Mouse (Mus musculus) adrenal gland, adult 18-20 months (tissue): ENCODE data around the gene Vstm5. TPM values are rescaled to one million over a fixed set of nuclear protein-coding genes. Genes with fewer than 3 reads are reported as not detected.
"Not testable (repeated sequence)": the region's sequence is repeated elsewhere in the genome, so short reads cannot be mapped to it uniquely, and the experiment has no call there.

Experiments
- DNase-seq, 2 experiments: peaks; one replicate each; pipeline ENCODE4 v3.0.0; 2021 to 2022; ENCODE audit warnings: low spot score in 2 of 2
- total RNA-seq, 2 experiments: library from RNA; stranded (reverse); gene quantifications; 1 replicate in 1 of 2; 2 replicates in 1 of 2; pipeline ENCODE4 v1.2.3; 2021

Vstm5 gene
- total RNA-seq, 2 experiments from 2014 or later = 0.63 to 0.74 TPM

GRCm38 (mm10) chr9:15256214-15256613 is 17.4 kb downstream of the Vstm5 start:
- no peak for DNase-seq

GRCm38 (mm10) chr9:15261980-15262379 is 23.1 kb downstream of the Vstm5 start:
- DNase-seq = no peak

DNA sequence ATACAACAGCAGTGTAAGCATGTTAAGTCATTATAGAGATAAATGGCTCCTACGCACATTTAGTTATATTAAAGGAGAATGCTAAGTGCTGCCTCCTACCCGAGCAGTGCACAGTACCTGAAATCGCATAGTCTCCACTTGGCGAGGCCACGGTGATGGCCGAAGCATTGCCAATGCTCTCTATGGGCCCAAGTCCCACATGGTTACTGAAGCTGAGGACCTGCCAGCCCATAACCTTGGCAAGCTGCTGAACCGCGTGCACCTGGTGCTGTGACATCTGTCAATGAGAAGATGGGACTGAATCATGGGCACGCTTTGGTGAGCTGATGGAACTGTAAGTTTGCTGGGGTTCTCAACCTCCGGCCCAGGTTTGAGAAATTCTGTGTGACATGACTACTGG is 24.6 kb downstream of the Vstm5 start:
- no peak for DNase-seq

DNA sequence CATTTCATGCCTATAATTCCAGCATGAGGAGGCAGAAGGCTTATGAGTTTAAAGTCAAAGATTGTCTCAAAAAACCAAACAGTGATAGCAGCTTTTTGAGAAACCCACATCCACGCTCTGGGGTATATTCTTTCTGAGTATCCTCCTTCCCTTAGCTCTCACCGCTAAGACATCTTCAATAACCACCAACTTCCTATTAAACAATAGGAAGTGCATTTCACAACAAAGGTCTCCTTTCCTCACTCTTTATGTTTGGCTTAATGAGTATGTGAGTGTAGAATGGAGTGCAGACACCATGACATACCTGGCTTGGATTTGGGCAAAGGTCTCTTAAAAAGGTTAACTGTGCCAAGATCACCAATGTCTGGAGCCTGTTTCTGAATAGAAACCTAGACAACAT is 35.1 kb downstream of the Vstm5 start:
- no peak for DNase-seq

GRCm38 (mm10) chr9:15276855-15277254 is 38.0 kb downstream of the Vstm5 start:
- DNase-seq = no peak

DNA sequence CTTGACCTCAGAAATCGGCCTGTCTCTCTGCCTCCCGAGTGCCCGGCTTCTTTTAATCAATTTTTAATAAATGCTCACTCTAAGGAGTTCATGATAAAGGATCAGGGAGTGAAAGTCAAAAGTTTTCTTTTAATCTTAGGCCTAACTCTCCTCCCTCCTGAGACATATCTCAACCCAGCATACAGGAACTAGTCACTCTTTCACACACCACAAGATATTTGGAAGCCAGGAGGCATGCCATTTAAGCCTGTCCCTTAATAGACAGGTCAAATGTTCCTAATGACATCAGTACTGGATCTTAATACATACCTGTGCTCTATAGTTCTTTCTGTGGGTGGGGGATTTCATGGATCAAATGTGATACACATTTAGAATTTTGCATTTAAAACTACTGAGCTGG is 39.5 kb downstream of the Vstm5 start:
- no peak for DNase-seq

DNA sequence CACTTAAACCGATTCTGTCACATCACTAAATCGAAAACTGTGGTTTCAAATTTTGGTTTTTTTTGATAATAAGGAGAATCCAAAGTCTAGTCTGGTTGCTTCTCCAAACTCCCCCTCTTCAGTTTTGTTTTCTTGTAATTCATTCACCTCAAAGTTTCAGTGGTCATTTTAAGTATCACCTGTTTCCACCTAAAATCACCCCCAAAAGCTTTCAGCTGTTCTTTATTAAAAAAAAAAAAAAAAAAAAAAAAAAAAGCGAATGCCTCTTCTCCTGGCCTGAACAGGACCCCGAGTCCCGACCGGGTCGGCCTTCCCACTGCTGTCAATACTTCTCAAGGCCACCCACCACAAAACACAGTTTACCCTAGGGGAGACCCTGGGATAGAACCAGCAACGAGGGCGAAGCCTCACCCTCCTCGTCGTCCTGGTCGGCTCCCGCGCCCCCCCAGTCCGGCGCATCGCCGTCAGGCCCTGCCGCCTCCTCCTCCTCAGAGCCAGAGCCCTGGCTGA is 40.3 kb downstream of the Vstm5 start:
- no peak for DNase-seq

DNA sequence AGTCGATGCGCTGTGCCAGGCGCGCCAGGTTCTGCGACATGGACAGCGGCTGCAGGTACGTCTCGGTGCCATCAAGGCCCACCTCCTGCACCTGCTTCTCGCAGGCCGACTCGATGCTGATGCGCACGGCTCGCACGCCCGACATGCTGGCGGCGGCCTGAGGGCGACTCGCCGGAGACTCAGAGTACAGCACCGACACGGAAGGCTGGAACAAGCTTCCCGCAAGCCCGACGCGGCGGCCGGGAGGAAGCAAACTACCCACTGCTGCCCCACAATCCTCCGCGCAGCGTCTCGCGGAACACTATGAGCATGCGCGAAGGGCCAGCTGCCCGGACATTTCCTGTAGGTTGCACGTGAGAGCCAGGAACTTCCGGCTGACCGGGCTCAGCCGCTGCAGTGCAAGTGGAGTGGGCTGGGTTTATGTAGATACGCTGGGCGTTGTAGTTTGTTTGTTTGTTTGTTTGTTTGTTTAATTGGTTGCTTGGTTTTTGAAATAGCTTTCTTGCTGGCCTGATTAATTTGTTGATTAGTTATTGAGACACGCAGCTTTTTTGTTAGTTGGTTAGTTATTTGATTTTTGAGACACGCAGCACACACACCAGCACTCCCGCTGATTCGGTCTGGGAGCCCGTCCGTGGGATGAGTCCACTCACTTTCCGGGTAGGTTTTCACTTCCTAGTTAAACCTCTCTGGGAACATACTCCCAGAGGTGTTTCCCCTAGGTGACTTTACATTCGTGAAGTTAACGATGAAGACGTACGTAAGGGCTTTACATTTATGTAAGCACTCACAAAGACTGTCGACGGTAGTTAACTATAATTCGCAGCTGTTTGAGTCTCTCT is 41.0 kb downstream of the Vstm5 start, which contains the start of gene Med17:
Gene Med17, minus strand, starts transcription at position 283 of the 842 bp plus-strand sequence.
- peak; percentile 87 to 89 for DNase-seq

- no peak for DNase-seq
These were observed 41.6 kb downstream of the Vstm5 start for GRCm38 (mm10) chr9:15280491-15280879.

GRCm38 (mm10) chr9:15285443-15285842 is 46.6 kb downstream of the Vstm5 start:
- no peak for DNase-seq

DNA sequence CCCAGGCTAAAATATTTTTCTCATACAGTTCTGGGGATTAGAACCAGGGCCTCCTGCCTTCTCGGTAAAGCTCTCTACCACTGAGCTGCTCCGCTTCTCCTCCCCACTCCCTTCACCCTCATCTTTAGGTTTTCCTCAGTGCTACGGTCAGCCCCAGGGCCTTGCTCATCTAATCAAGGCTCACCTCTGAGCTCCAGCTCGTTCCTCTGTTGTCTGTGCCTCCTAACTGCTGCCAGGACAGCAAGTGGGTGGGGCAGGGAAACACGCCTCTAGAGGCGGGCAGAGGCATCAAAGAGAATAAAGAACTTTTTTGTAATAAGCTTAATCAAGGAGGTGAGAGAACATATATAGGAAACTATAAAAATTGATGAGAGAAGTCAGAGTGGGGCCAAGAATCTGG is 49.0 kb downstream of the Vstm5 start:
- no peak for DNase-seq

- DNase-seq = no peak
These were observed 49.6 kb downstream of the Vstm5 start for GRCm38 (mm10) chr9:15288402-15288801.

DNA sequence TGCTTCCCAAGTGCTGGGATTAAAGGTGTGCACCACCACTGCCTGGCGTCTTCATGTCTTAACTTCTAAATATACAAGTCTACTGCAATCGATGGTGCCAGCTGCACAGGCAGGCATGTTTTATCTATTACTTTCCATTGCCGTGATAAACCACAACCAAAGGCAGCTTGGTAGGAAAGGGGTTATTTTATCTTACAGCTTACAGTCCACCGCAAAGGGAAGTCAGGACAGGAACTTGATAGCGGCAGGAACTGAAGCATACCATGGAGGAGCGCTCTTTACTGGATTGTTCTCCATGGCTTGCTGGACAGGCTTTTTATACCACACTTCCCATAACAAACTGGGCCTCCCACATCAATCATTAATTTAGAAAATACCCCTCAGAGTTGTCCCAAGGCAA is 50.4 kb downstream of the Vstm5 start:
- no peak for DNase-seq

DNA sequence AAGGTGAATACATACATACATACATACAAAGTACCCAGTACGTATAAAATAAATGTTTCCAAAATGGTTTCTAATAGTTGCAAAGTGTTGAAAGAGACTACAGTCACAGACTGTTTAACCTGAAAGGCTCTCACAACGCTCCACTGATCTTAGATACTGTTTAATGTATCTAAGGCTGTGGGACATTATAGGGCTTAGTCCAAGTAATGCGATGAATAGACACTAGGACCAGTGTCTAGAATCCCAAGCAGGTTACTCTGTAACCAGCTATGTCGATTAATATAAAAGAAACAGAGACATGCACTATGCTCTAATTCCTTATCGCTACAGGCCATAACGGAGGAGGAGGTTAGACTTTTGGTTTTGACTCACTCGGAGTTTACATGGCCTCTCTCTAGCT is 58.3 kb downstream of the Vstm5 start:
- no peak for DNase-seq

- no peak for DNase-seq
These were observed 59.6 kb downstream of the Vstm5 start for GRCm38 (mm10) chr9:15298451-15298850.

GRCm38 (mm10) chr9:15300056-15300455 is 61.2 kb downstream of the Vstm5 start:
- no peak for DNase-seq

DNA sequence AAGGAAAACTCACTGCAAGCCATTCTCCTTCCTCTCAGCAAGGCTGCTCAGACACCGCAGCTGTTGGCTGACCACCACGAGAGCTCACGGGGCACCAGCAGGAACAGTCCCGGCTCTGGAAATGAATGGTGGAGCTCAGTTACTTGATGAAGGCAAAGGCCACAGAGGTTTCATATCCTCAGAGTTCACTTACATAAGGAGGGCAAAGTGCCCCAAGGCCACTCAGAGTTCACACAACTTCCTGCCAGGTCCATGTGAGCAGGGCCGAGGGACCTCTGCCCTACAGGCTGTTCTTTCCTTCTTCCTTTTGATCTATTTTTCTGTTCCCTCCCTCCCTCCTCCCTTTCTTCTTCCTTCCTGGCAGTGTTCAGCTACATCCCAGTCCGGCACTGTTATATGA is 62.6 kb downstream of the Vstm5 start:
- DNase-seq = peak; percentile 39 to 44

GRCm38 (mm10) chr9:15302006-15302405 is 63.2 kb downstream of the Vstm5 start:
- DNase-seq = not testable (repeated sequence)

DNA sequence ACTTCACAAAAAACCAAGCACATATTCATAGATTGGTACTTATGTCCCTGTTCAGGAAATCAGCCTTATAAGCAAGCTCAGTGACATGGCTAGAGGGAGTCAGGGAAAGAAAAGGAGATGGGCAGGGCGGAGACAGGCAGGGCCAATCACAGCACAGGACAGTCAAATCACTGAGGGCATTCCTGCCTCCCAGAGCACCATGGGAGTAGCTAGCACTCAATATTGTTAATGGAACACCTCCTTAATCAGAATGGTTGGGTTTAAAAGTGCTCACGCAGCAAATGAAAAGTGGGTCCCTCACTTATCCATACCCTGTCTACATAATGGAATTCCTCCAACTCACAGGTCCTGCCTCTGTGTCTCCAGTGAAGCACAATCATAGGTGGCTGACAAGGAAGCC is 64.0 kb downstream of the Vstm5 start:
- no peak for DNase-seq

GRCm38 (mm10) chr9:15305503-15306397 is 66.9 kb downstream of the Vstm5 start, which contains the start of gene Taf1d:
TSS of gene Taf1d (plus strand) at chr9:15306214.
- DNase-seq = peak; percentile 99

DNA sequence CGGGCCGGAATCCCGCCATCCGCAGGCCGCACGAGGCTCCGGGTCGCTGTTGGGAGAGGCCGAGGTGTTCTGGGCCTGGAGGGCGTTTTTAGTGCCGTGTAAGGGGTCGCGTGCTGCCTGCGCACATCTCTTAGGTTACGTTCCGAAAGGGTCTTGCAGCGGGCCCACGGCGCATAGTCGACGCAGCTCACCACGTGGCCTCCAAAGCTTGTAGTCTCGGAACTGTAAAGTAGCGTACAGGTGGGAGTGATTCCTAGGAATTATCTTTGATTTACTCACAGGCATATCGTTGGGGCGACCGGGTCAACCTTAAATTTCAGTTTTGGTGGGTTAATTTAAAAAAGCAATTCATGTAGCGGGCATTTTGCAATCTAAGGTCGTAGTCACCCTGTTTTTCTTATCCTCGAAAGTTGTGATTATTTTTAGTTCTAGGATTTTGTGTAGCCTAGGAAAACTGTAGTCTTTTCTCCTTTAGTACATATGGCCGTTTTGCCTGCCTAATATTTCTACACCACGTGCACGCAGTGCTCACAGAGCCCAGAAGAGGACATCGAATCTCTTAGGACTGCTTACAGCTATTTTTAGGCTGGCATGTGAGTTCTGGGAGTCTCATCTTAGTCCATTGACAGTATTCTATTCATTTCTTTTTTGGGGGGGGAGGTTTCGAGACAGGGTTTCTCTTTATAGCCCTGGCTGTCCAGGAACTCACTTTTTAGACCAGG is 67.7 kb downstream of the Vstm5 start, which contains the start of gene 4931406C07Rik:
Gene 4931406C07Rik, minus strand, starts transcription at position 51 of the 722 bp plus-strand sequence.
- no peak for DNase-seq
